Mouse (Mus musculus) CD4-positive, CD25-positive, alpha-beta regulatory T cell, adult 4 months (primary cell): ENCODE results near the gene Hmcn1. TPM values are rescaled to one million over a fixed set of nuclear protein-coding genes. Genes with fewer than 3 reads are reported as not detected.

Experiments used
- ATAC-seq: one replicate; pipeline ENCODE4 v1.8.0; 2017
- polyA plus RNA-seq, 2 experiments: library from polyadenylated mRNA; unstranded; fragments of 100-300 nt; shearing (Covaris generic); gene quantifications; one replicate each; pipeline ENCODE4 v1.2.1; 2017

The Hmcn1 gene
- polyA plus RNA-seq, 2 experiments from 2014 or later, result not detected

- ATAC-seq, result no peak
Observed at GRCm38 (mm10) chr1:150631035-150631855, 362.0 kb downstream of the Hmcn1 start.

DNA sequence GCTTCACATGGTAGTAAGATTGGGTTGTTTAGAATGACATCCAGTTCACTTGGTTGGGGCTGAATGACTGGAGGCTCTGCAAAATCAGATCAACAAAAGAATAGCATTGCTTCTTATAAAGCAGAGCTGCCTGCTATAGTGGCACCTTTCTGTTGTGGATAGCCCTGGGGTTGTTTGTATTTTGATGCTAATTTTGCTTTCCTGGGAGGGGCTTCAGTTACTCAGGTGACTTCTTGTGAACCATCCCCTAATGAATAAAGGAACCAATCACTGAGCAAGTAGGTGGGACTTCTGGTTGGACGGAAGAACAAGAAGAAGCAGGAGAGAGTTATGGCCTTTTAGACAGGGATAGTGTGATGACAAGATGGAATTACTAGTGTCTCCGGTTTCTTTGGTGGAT is 370.0 kb downstream of the Hmcn1 start:
- ATAC-seq, result no peak

GRCm38 (mm10) chr1:150610539-150610938 is 382.7 kb downstream of the Hmcn1 start:
- no peak for ATAC-seq

DNA sequence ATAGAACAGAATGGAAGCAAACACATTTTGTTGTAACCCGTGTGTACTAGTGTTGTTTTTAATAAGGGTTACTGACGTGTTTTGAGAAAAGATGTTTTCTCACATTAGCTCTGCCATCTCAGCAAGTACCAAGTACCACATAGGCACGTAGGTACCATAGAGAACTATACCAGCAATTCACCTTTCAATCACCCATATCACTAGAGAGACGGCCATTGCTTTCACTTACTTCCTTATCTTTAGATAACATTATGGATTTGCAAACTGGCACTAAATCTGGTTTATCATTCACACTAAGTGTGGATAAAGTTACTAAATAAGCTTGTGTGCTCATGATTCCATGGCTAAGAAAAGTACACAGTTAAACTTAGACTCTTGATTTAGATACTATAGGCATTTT is 387.1 kb downstream of the Hmcn1 start:
- ATAC-seq, result no peak

DNA sequence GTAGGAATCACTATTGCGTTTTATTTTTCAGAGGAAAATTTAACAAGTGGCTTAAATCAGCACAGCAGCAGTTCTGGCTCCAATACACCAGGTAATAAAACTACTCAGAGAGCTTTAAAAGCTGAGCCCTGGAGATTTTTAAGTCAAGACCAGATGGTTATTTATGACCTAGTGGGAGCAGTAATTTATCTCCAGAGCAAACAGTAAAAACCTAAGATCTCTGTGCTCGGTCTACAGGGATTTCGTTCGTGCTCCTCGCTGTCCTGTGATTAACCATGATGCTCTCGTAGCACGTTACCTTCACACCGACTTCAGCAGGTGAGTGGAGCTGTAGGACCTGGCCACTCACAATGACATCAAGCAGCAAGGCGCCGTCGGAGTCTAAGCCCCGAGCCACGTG is 399.6 kb downstream of the Hmcn1 start:
- ATAC-seq, result no peak

DNA sequence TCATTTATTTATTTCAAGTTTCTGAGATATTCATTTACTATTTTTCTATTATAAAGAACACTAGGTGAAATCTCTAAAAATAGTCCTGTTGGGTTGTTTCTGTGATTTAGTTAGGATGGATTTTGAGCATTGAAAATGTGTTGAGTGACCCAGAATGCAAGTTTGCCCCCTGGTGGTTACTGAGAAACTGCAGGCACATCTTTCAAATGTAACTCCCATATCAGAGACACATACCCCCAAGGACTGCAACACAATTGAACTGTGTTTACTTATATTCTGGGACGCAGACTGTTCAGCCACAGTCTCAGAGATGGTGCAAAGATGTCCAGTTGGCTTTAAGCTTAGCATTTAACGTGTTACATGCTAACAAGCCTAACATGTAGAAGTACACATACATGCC is 402.0 kb downstream of the Hmcn1 start:
- ATAC-seq, result no peak

DNA sequence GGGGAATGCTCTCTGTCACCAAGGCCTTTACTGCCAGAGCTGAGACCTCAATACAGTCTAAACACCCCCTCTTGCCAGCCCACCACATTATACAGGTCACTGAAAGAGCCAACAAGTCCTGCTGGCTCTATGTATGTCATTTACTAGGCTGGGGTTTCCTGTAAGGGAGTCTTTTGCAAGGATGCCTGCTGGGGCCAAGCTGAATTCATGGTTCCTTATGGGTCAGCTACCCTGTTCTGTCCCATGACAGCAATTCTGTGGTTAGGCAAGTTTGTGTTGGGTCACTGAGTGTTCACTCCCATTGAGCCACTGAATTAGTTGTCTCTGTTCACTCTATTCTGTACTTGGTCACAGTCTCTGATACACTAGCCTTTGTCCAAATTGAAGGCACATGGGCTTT is 405.8 kb downstream of the Hmcn1 start:
- ATAC-seq, result no peak

- ATAC-seq, result no peak
Observed at GRCm38 (mm10) chr1:150584477-150584876, 408.8 kb downstream of the Hmcn1 start.

GRCm38 (mm10) chr1:150583734-150584133 is 409.5 kb downstream of the Hmcn1 start:
- ATAC-seq, result no peak

DNA sequence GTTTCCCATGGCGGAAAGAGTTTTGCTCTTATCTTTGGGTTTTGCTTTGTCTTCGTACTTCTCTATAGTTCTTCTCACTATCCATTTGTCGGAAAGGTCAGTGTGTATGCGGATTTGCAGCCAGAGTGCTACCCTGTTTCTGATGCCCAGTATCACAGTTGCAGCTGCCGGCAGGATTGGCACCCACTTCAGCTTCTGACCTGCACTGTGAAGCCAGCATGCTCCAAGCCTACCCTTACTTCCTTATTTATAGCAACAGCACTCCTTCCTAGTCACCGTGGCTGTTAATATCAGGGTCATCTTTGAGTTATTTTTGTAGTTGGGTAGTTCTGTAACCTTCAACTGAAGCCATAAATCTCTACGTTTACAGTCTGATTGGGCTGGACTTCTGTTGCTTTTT is 412.7 kb downstream of the Hmcn1 start:
- no peak for ATAC-seq

GRCm38 (mm10) chr1:150573407-150573806 is 419.8 kb downstream of the Hmcn1 start:
- no peak for ATAC-seq

DNA sequence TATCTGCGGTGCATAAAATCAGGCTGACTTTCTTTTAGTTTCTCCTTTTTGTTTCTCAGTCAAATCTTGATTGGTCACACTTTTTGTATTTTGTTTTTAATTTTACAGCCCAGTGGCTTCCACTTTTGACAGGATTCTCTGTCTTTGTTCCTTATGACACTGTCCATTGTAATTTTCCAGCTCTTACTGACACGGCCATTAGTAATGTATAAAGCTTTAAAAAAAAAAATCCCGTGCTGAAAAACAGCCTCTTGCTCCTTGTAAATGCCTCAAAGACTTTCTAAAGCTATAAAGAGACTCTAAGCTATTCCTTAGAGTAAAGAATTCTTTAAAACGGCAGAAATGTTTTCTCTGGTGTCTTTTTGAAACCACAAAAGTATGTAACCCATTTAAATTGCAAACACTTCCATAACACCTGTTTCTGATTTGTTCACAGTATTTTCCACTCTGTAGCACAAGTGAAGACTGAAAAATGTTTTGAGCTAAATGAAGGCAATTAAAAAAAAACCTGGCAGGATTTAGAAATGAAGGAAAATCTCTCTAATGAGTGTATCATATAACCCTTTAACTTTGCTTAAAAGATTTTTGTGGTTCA is 422.6 kb downstream of the Hmcn1 start:
- no peak for ATAC-seq

GRCm38 (mm10) chr1:150569820-150570543 is 423.3 kb downstream of the Hmcn1 start:
- ATAC-seq, result no peak

DNA sequence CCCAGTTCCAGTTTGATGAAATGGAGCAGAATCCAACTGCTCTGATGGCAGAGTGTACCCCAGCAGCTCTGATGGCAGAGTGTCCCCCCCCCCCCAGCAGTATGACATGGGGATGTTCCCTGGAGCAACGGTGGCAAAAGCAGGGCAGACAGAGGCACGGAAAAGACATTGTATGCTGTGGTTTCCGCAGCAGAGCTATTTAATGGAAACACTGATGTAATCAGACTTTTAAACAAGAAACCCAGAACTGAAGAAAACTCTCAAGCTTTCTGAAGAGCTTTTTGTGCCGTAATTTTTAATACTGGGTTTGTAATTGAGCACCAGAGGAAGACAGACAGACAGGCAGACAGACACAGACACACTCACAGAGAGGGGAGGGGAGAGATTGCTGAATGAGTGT is 426.9 kb downstream of the Hmcn1 start:
- no peak for ATAC-seq

GRCm38 (mm10) chr1:150556621-150557020 is 436.6 kb downstream of the Hmcn1 start:
- no peak for ATAC-seq

DNA sequence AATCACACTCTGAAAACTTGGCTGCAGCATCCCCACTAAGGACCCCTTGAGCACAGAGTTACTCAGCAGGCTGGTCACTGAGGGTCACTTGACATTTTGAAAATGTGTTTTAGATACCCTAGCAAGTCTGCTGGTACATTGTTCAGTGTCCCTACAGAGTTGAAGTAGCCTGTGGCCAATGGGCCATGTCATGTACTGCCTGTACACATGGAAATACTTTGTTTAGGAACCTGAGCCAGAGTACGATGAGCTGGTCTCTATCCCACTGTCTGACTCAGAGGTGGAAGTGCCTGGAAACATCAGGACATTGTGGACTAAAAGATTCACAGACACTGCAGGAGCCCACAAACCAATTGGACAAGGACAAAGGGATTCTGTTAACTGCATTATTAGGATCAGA is 441.8 kb downstream of the Hmcn1 start:
- no peak for ATAC-seq

DNA sequence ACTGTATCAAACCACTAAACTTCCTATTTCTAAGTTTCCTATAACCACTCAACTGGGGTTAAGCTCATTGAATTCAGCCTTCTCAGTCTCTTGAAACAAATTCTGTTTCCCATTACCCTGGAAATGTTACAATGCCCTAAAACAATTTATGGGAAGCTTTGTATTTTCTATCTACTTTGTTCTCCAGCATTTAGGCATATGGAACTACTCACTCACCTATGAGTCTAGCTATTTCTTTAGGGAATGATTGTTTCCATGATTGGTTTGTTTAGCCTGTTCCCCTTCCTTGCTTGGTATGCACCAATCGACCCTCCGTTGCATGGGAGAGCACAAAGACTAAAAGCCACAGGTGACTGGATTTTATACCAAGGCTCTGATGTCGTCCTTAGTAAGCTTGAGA is 446.8 kb downstream of the Hmcn1 start:
- ATAC-seq, result no peak

DNA sequence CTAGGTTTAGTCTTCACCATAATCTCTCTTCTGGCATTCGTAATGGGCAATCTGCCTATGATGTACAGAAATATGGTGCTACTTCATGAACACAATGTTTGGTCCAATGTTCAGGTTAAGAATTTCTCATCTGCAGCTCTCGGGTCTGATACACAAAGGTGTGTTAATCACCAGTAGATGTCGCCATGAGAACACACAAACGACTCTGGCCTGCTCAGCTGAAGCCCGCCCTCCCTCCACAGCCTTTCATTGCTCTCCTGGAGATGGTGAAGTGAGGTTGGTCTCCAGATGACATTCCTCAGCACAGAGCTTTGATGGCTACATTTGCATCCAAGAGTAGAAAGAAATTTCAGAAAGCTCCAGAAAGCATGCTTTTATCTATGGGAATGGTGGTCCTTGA is 453.0 kb downstream of the Hmcn1 start:
- ATAC-seq, result no peak

GRCm38 (mm10) chr1:150537410-150538128 is 455.7 kb downstream of the Hmcn1 start:
- no peak for ATAC-seq

GRCm38 (mm10) chr1:150535770-150536534 is 457.3 kb downstream of the Hmcn1 start:
- no peak for ATAC-seq

GRCm38 (mm10) chr1:150534587-150534986 is 458.6 kb downstream of the Hmcn1 start:
- ATAC-seq, result no peak

DNA sequence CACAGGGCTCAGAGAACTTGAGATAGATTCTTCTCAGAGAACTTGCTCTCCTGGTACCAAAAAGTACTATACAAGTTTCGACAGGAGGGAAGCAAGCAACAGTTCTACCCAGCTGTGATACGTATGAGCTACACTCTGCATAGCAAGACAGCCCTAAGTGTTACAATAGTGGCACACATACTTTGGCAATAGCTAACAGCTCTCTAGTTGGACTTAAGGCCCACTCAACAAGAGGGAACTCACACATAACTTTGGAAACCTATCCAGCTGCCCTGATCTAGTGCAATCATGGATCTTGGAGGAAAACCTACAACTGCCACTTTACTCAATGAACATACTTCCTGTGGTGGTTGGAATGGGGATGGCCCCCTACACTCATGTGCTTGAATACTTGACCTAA is 480.2 kb downstream of the Hmcn1 start:
- ATAC-seq, result no peak
